Mouse (Mus musculus) embryonic facial prominence, embryonic 12.5 days (tissue): ENCODE measurements around the gene Gipc3. TPM values are rescaled to one million over a fixed set of nuclear protein-coding genes. Genes with fewer than 3 reads are reported as not detected.

ENCODE experiments used
- ATAC-seq: fragments of 200-750 bp; cut with Nextera tagmentation; 2 replicates; pipeline ENCODE4 v1.8.0; 2017; ENCODE audit not compliant: insufficient number of reproducible peaks, insufficient read depth, low FRiP score, low TSS enrichment
- H3K27ac ChIP-seq: fragments of 300-500 bp; sonication (generic); 2 replicates; pipeline ENCODE4 v1.5.1; 2016; ENCODE audit warnings: mild to moderate bottlenecking
- H3K27me3 ChIP-seq: fragments of 300-500 bp; sonication (generic); 2 replicates; pipeline ENCODE4 v1.6.1; 2016; ENCODE audit warnings: mild to moderate bottlenecking, moderate library complexity
- H3K36me3 ChIP-seq: fragments of 300-500 bp; sonication (generic); 2 replicates; pipeline ENCODE4 v1.6.1; 2016; ENCODE audit warnings: mild to moderate bottlenecking
- H3K4me1 ChIP-seq: fragments of 300-500 bp; sonication (generic); 2 replicates; pipeline ENCODE4 v1.6.1; 2016
- H3K4me2 ChIP-seq: fragments of 300-500 bp; sonication (generic); replicated peaks from 2 replicates; pipeline ENCODE4 v1.6.1; 2016; ENCODE audit warnings: mild to moderate bottlenecking, moderate library complexity
- H3K4me3 ChIP-seq: fragments of 300-500 bp; sonication (generic); 2 replicates; pipeline ENCODE4 v1.5.1; 2016; ENCODE audit warnings: mild to moderate bottlenecking
- H3K9ac ChIP-seq: fragments of 300-500 bp; sonication (generic); 2 replicates; pipeline ENCODE4 v1.6.1; 2016; ENCODE audit warnings: mild to moderate bottlenecking, moderate library complexity
- H3K9me3 ChIP-seq: fragments of 300-500 bp; sonication (generic); 2 replicates; pipeline ENCODE4 v1.6.1; 2016; ENCODE audit warnings: mild to moderate bottlenecking, moderate library complexity
- WGBS: fragments of 180-500 bp; shearing (Covaris S2); methylation state at CpG from one replicate; pipeline ENCODE4 v1.1.7; 2016; 5-methylcytosine and 5-hydroxymethylcytosine counted together
- microRNA-seq: library from miRNA; unstranded; fragments of <30 nt; microRNA quantifications from one replicate; pipeline ENCODE4, GENCODE M21; 2017
- polyA plus RNA-seq: library from polyadenylated mRNA; unstranded; fragments of >200 nt; fragmentation: Nextera tagmentation; extraction: Ambion mirVana; gene quantifications from 2 replicates; pipeline ENCODE4 v1.2.1, GENCODE M21; 2016

The Gipc3 gene
- polyA plus RNA-seq, 1 experiment from 2014 or later: not detected

GRCm38 (mm10) chr10:81285694-81286450, 57.2 kb downstream of the Gipc3 start:
- 2% methylated on average over 54 of the region's 54 CpGs for WGBS
- peak overlapping the region; percentile 69 for H3K4me2 ChIP-seq

More at GRCm38 (mm10) chr10:81285694-81286450, 57.2 kb downstream of the Gipc3 start:
- H3K4me1 ChIP-seq: peaks cover 11% of the 10 kb centered on the region; the same call in 1 of the 2 replicates
- no peak overlapping the region for H3K27ac ChIP-seq
- H3K4me3 ChIP-seq: peak overlapping the region; percentile 41
- peak; percentile 20 for ATAC-seq
- H3K9ac ChIP-seq: peak overlapping the region; percentile 34
- no peaks in the 10 kb centered on the region for H3K36me3 ChIP-seq
- peaks cover 53% of the 10 kb centered on the region for H3K27me3 ChIP-seq
- H3K9me3 ChIP-seq: no peaks in the 10 kb centered on the region

Small RNAs within 50 kb of the gene (microRNA-seq; reads per million reads assigned to microRNA genes)
- not detected for gene Mir6913

Other genes with a start within 250 kb of the Gipc3 start
- gene Creb3l3, start 244.4 kb downstream of the Gipc3 start, polyA plus RNA-seq: 0.31 and 0.69 TPM in 2 replicates
- gene Map2k2, start 237.4 kb downstream of the Gipc3 start, polyA plus RNA-seq: 230 and 238 TPM in 2 replicates
- gene Zbtb7a, start 208.0 kb downstream of the Gipc3 start, polyA plus RNA-seq: 21.7 and 22.3 TPM in 2 replicates
- 57.5 and 62.0 TPM in 2 replicates for gene Pias4, start 175.3 kb downstream of the Gipc3 start, polyA plus RNA-seq
- 552 and 562 TPM in 2 replicates for gene Eef2, start 166.6 kb downstream of the Gipc3 start, polyA plus RNA-seq
- 79.5 and 85.3 TPM in 2 replicates for gene Dapk3, start 160.3 kb downstream of the Gipc3 start, polyA plus RNA-seq
- gene 4930442H23Rik, start 159.4 kb downstream of the Gipc3 start, polyA plus RNA-seq: not detected in 2 replicates
- 0.20 TPM in 1 of 2 replicates, not detected in the other for gene Nmrk2, start 141.2 kb downstream of the Gipc3 start, polyA plus RNA-seq
- gene Atcay, start 112.4 kb downstream of the Gipc3 start, polyA plus RNA-seq: 3.0 and 3.8 TPM in 2 replicates
- gene Zfr2, start 110.1 kb downstream of the Gipc3 start, polyA plus RNA-seq: 13.2 and 13.4 TPM in 2 replicates
- 5.6 and 7.2 TPM in 2 replicates for gene Matk, start 90.3 kb downstream of the Gipc3 start, polyA plus RNA-seq
- 194 and 205 TPM in 2 replicates for gene Mrpl54, start 76.3 kb downstream of the Gipc3 start, polyA plus RNA-seq
- gene Apba3, start 76.3 kb downstream of the Gipc3 start, polyA plus RNA-seq: 53.9 and 55.4 TPM in 2 replicates
- 4.5 and 6.4 TPM in 2 replicates for gene Tjp3, start 51.7 kb downstream of the Gipc3 start, polyA plus RNA-seq
- gene Pip5k1c, start 50.3 kb downstream of the Gipc3 start, polyA plus RNA-seq: 70.1 and 75.3 TPM in 2 replicates
- 61.0 and 62.2 TPM in 2 replicates for gene Cactin, start 22.2 kb downstream of the Gipc3 start, polyA plus RNA-seq
- 2.8 and 3.1 TPM in 2 replicates for gene Tbxa2r, start 14.5 kb downstream of the Gipc3 start, polyA plus RNA-seq
- 130 and 132 TPM in 2 replicates for gene Hmg20b, start 7.2 kb upstream of the Gipc3 start, polyA plus RNA-seq
- 13.9 and 14.5 TPM in 2 replicates for gene Mfsd12, start 14.2 kb upstream of the Gipc3 start, polyA plus RNA-seq
- 0.73 and 0.82 TPM in 2 replicates for gene 4930404N11Rik, start 22.6 kb upstream of the Gipc3 start, polyA plus RNA-seq
- 140 and 143 TPM in 2 replicates for gene Fzr1, start 35.2 kb upstream of the Gipc3 start, polyA plus RNA-seq
- gene Dohh, start 41.2 kb upstream of the Gipc3 start, polyA plus RNA-seq: 73.6 and 77.0 TPM in 2 replicates
- 2.9 and 4.1 TPM in 2 replicates for gene Gm48551, start 41.2 kb upstream of the Gipc3 start, polyA plus RNA-seq
- 2.0 and 3.8 TPM in 2 replicates for gene Gm48552, start 45.7 kb upstream of the Gipc3 start, polyA plus RNA-seq
- 3.1 and 3.4 TPM in 2 replicates for gene Smim24, start 49.8 kb upstream of the Gipc3 start, polyA plus RNA-seq
- gene Nfic, start 112.4 kb upstream of the Gipc3 start, polyA plus RNA-seq: 46.2 and 50.8 TPM in 2 replicates
- gene Celf5, start 139.4 kb upstream of the Gipc3 start, polyA plus RNA-seq: 2.7 and 3.6 TPM in 2 replicates
- gene Ncln, start 153.1 kb upstream of the Gipc3 start, polyA plus RNA-seq: 81.9 and 82.9 TPM in 2 replicates
- gene S1pr4, start 156.9 kb upstream of the Gipc3 start, polyA plus RNA-seq: 0.22 and 0.58 TPM in 2 replicates
- 0.86 and 0.97 TPM in 2 replicates for gene Gna15, start 181.0 kb upstream of the Gipc3 start, polyA plus RNA-seq
- 82.7 and 83.5 TPM in 2 replicates for gene Gna11, start 201.9 kb upstream of the Gipc3 start, polyA plus RNA-seq
- gene Aes, start 216.2 kb upstream of the Gipc3 start, polyA plus RNA-seq: 523 and 554 TPM in 2 replicates
- gene Tle2, start 231.3 kb upstream of the Gipc3 start, polyA plus RNA-seq: 59.2 and 71.1 TPM in 2 replicates